Mouse (Mus musculus) embryonic fibroblast, embryonic 13.5 days (primary cell): ENCODE measurements around the gene Tas2r102.

Experiments
- CTCF ChIP-seq: IDR thresholded peaks from 2 replicates; pipeline ENCODE4 v1.5.1; 2011; ENCODE audit warnings: mild to moderate bottlenecking, control low read depth, low read length, moderate library complexity, borderline replicate concordance; ENCODE audit not compliant: insufficient read depth
- POLR2A ChIP-seq: IDR thresholded peaks from 2 replicates; pipeline ENCODE4 v1.6.1; 2011; ENCODE audit warnings: low read depth, mild to moderate bottlenecking, control low read depth, low read length, moderate library complexity

- TF ChIP-seq CTCF (no peak), POLR2A (no peak)
Measured at GRCm38 (mm10) chr6:132778062-132778461, 16.1 kb downstream of the Tas2r102 start, which contains the start of gene Tas2r136.
